Mouse (Mus musculus) ES-E14 (cell line): ENCODE measurements at regions not wholly inside any gene's neighbourhood (a gene's known extent, or its start where the extent isn't known, plus 50 kb on each side); places are given as distances from the start of the nearest gene placed in this dataset.

ENCODE experiments used
- DNase-seq: peaks from one replicate; pipeline ENCODE4 v3.0.0-alpha.2; 2013; ENCODE audit warnings: low read depth, low spot score
- H3K27ac ChIP-seq: 2 replicates; pipeline ENCODE4 v1.5.1; 2012; ENCODE audit warnings: low read depth, mild to moderate bottlenecking, low read length, moderate library complexity, mixed read lengths; ENCODE audit not compliant: poor library complexity, insufficient read depth, severe bottlenecking
- H3K36me3 ChIP-seq: 2 replicates; pipeline ENCODE4 v1.6.1; 2012; ENCODE audit warnings: mild to moderate bottlenecking, low read length, moderate library complexity, mixed read lengths; ENCODE audit not compliant: control insufficient read depth, poor library complexity, insufficient read depth, severe bottlenecking
- H3K4me1 ChIP-seq, 2 experiments: fragments of 150-350 bp in 1 of 2; sonication (generic) in 1 of 2; 2 replicates each; pipeline ENCODE4 v1.6.1; 2012; ENCODE audit warnings: low read length in 2 of 2, mild to moderate bottlenecking in 1 of 2, mixed read lengths in 1 of 2; ENCODE audit not compliant: control insufficient read depth in 2 of 2, insufficient read depth in 2 of 2, poor library complexity in 1 of 2
- H3K4me3 ChIP-seq, 2 experiments: fragments of 150-350 bp in 1 of 2; sonication (generic) in 1 of 2; 2 replicates each; pipeline ENCODE4 v1.5.1; 2012; ENCODE audit warnings: low read length in 2 of 2, low read depth in 1 of 2, mild to moderate bottlenecking in 1 of 2, mixed read lengths in 1 of 2; ENCODE audit not compliant: insufficient read depth in 1 of 2, poor library complexity in 1 of 2, severe bottlenecking in 1 of 2
- H3K9ac ChIP-seq: 2 replicates; pipeline ENCODE4 v1.6.1; 2012; ENCODE audit warnings: low read depth, mild to moderate bottlenecking, low read length, mixed read lengths; ENCODE audit not compliant: poor library complexity, insufficient read depth, severe bottlenecking
- H3K9me3 ChIP-seq: fragments of 150-350 bp; sonication (generic); 2 replicates; pipeline ENCODE4 v1.6.1; 2012; ENCODE audit warnings: low read depth, mild to moderate bottlenecking, low read length; ENCODE audit not compliant: control insufficient read depth, insufficient read depth
- CHD2 ChIP-seq: IDR thresholded peaks from 2 replicates; pipeline ENCODE4 v1.6.1; 2014; ENCODE audit warnings: mild to moderate bottlenecking, low read depth, low read length, inconsistent platforms
- HCFC1 ChIP-seq: IDR thresholded peaks from 2 replicates; pipeline ENCODE4 v1.6.1; 2012; ENCODE audit warnings: low read length, inconsistent platforms, borderline replicate concordance; ENCODE audit not compliant: insufficient read depth
- MAFK ChIP-seq: IDR thresholded peaks from 2 replicates; pipeline ENCODE4 v1.6.1; 2014; ENCODE audit warnings: mild to moderate bottlenecking, low read depth, low read length, inconsistent platforms; ENCODE audit not compliant: insufficient read depth
- ZC3H11A ChIP-seq: IDR thresholded peaks from 2 replicates; pipeline ENCODE4 v1.6.1; 2012; ENCODE audit warnings: low read depth, mild to moderate bottlenecking, inconsistent platforms, low read length, borderline replicate concordance
- ZNF384 ChIP-seq: IDR thresholded peaks from 2 replicates; pipeline ENCODE4 v1.6.1; 2012; ENCODE audit warnings: low read depth, low read length, inconsistent platforms
- in situ Hi-C, 2 experiments: fragments of 600-800 bp; cut with MboI; formaldehyde crosslinking; loops; one replicate each; pipeline ENCODE4 v1.15.1; 2025; ENCODE audit warnings: low sequenced_read_pairs in 2 of 2, inconsistent platforms in 1 of 2; ENCODE audit not compliant: unreplicated experiment in 2 of 2

DNA sequence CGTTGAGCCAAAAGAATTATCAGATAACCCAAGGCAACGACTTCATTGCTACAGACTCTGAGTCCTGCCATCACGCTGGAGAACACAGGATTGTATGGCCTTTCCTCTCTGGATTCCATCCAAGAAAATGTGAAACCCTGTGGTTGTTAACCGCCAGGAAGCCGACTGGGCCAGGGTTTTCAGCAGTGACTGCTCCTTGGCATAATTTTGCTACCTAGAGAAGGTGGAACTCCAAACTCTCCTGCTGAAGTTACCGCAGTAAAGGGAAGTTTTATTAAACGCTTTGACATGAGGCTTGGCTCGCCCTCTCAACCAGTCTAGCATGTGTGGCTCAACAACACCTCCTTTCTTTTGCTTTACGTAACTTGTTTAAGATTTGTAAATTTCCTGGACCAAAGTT lies 116.9 kb downstream of the Wif1 start:
- H3K4me1 ChIP-seq = no peaks in the 10 kb centered on the region
- H3K27ac ChIP-seq = no peak overlapping the region
- no peaks in the 10 kb centered on the region for H3K36me3 ChIP-seq
- H3K9me3 ChIP-seq = no peaks in the 10 kb centered on the region
- no peak for DNase-seq
- no peak for TF ChIP-seq ZNF384
- TF ChIP-seq ZC3H11A = no peak
- TF ChIP-seq CHD2 = no peak
- TF ChIP-seq MAFK = no peak
- no peak for TF ChIP-seq HCFC1
- in situ Hi-C loops = no loop called here
- no peak overlapping the region for H3K4me3 ChIP-seq
- no peak overlapping the region for H3K9ac ChIP-seq

DNA sequence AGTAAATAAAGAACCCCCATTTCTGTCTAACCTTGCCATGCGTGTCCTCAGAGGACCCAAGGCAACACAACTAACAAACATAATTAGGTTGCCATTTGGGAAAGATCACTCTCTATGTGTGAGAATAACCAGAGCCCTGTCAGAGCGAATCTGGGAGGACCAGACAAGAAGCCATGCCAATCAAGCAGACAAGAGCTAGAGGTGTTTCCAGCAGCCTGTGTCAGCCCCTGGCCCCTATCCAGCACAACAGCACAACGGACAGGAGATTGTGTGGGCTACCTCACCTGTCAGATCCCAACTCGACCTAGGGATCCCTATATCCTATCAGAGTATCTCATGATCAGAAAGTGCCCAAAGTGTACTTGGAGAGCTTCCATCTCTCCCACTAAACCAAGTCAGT lies 119.9 kb downstream of the Wif1 start:
- DNase-seq = no peak
- TF ChIP-seq ZNF384 (no peak), MAFK (no peak), CHD2 (no peak), ZC3H11A (no peak), HCFC1 (no peak)
- H3K36me3 ChIP-seq = no peaks in the 10 kb centered on the region
- in situ Hi-C loops = no loop called here
- no peaks in the 10 kb centered on the region for H3K4me1 ChIP-seq
- no peak overlapping the region for H3K4me3 ChIP-seq
- H3K9me3 ChIP-seq = no peaks in the 10 kb centered on the region
- no peak overlapping the region for H3K27ac ChIP-seq
- H3K9ac ChIP-seq = no peak overlapping the region

DNA sequence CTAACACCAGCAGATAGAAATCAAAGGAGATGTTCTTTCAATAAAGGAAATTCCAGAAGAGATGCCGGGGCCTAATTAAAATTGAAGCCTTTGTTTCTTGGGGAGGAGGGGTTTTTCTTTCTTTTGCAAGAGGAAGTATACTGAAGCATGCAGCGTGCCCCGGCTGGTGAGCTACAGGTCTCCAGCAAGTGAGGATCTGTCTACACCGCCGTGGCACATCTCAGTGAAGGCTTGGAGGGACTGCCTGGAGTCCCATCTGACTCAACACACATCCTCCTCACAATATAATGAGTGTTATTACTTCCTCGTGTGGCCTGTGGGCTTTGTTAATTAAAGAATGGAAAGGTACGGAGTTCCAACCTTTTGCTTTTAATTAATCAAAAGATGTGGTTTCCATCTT lies 126.7 kb downstream of the Wif1 start:
- Histone ChIP-seq H3K4me3 (no peak overlapping the region), H3K9ac (no peak overlapping the region), H3K4me1 (no peaks in the 10 kb centered on the region), H3K9me3 (no peaks in the 10 kb centered on the region; the same call in none of the 2 replicates), H3K36me3 (no peaks in the 10 kb centered on the region), H3K27ac (no peak overlapping the region)
- no peak for TF ChIP-seq HCFC1
- TF ChIP-seq ZC3H11A = no peak
- TF ChIP-seq ZNF384 = no peak
- no peak for TF ChIP-seq MAFK
- no peak for TF ChIP-seq CHD2
- in situ Hi-C loops = no loop called here
- no peak for DNase-seq

GRCm38 (mm10) chr10:121161201-121161600 lies 127.4 kb downstream of the Wif1 start:
- no peak overlapping the region for H3K27ac ChIP-seq
- H3K36me3 ChIP-seq = no peaks in the 10 kb centered on the region
- H3K9ac ChIP-seq = no peak overlapping the region
- H3K4me1 ChIP-seq = no peaks in the 10 kb centered on the region
- in situ Hi-C loops = no loop called here
- DNase-seq = no peak
- H3K9me3 ChIP-seq = no peaks in the 10 kb centered on the region; the same call in none of the 2 replicates
- TF ChIP-seq ZNF384 = no peak
- TF ChIP-seq CHD2 = no peak
- TF ChIP-seq MAFK = no peak
- no peak for TF ChIP-seq HCFC1
- TF ChIP-seq ZC3H11A = no peak
- no peak overlapping the region for H3K4me3 ChIP-seq

DNA sequence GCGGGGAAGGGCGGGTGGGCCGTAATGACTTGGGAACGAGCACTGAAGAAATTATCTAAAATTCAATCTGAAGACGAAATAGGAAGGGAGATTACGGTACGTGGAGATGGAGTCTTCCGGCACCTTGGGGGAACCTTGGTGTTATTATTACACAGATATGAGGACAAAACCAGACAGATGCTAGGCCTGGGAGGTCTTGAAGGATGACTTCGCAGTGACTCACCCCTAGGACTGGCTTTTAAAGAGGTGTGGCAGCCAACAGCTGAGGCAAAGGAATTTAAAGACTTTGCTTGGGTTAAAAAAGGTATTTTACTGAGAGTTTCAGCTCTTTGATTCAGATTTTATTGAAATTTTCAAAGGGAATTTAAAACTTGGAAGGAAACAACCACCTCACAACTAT lies 140.3 kb downstream of the Wif1 start:
- Histone ChIP-seq H3K4me1 (no peaks in the 10 kb centered on the region), H3K27ac (no peak overlapping the region), H3K9ac (no peak overlapping the region), H3K9me3 (peaks cover 6% of the 10 kb centered on the region), H3K36me3 (no peaks in the 10 kb centered on the region), H3K4me3 (no peak overlapping the region)
- in situ Hi-C loops = no loop called here
- DNase-seq = no peak
- TF ChIP-seq MAFK (no peak), HCFC1 (no peak), ZC3H11A (no peak), ZNF384 (no peak), CHD2 (no peak)
